Mouse (Mus musculus): ENCODE measurements around the gene Bag5.

DNA sequence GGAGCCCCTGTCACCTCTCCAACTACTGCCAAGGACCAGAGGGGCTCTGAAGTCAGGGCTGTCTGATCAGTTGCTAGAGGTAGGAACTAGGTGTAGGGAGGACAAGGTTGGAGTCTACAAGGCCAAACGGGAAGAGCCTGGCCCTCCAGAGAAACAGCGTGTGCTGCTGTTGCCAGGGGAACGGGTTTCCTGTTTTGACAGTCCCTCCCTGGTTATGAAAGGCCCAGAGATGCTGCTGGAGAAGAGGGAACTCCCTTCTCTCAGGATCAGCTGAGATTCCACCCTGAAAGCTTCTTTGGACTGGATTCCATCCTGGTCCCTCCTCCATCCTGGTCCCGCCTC lies 13.0 kb upstream of the Bag5 start:
- TF ChIP-seq CTCF (IDR thresholded peaks at IDR 0.05; ENCODE audit: extremely low read depth, insufficient read depth, insufficient read length, insufficient replicate concordance) (no peak), POLR2A (IDR thresholded peaks at IDR 0.05; ENCODE audit: low read depth, low read length) (no peak)

All from spleen, adult 2 months (tissue).